ENCODE assay signal across 22 mouse cellular contexts in genomic region chr16:45224431-45225008, GRCm38 (mm10). TPM values are rescaled to one million over a fixed set of nuclear protein-coding genes. Genes with fewer than 3 reads are reported as not detected.
DNase-seq lines count a peak whose midpoint lies in the region; ATAC-seq and TF ChIP-seq lines count a peak whose summit lies in the region.
"Had no signal": no experiment of that assay in that cellular context is flagged by ENCODE, and none has a peak within 500 bp of the region (broad histone marks: within the 10 kb centered on the region; RNA-seq: fewer than 3 reads in every experiment).

No protein-coding gene starts in this region.

- no peak for ATAC-seq in forebrain, embryonic 14.5 days
- ATAC-seq in inflammation-experienced regulatory T-cells, adult 6 months = peak; percentile 52

- no peak for DNase-seq in forebrain, embryonic 10.5 days (ENCODE audit: extremely low spot score, low spot score)
- no peak for DNase-seq in forebrain, embryonic 14.5 days (ENCODE audit: low spot score)
- DNase-seq in 416B (ENCODE audit: low read depth) (peak; percentile 66), ES-E14 (ENCODE audit: low read depth, low spot score) (peak; percentile 2)
- no peak for DNase-seq in layer of hippocampus, adult 9-10 months (ENCODE audit: low spot score)
- DNase-seq in adrenal gland, adult 18-20 months (ENCODE audit: low spot score in 2 of 2) = no peak
- DNase-seq in kidney, postnatal 14 days = no peak
- DNase-seq: adrenal gland, postnatal 14 days; cerebellum, adult 2 months; gastrocnemius, postnatal 10 days; heart, postnatal 10 days; kidney, adult 2 months; layer of hippocampus, postnatal 36 days; liver; right cerebral cortex, adult 18-20 months had no signal

- WGBS in forebrain, embryonic 10.5 days = 66% methylated on average over 4 of the region's 4 CpGs
- 63% methylated on average over 4 of the region's 4 CpGs for WGBS in forebrain, embryonic 14.5 days

- H3K27ac ChIP-seq in forebrain, embryonic 10.5 days = 0 out of 2 replicates have a peak overlapping the region, but pooled peaks have one; percentile 15
- no peak overlapping the region for H3K27ac ChIP-seq in forebrain, embryonic 14.5 days (ENCODE audit: low read depth, low read length)
- no peak overlapping the region for H3K27ac ChIP-seq in ES-E14 (ENCODE audit: insufficient read depth, low read depth, low read length, poor library complexity, severe bottlenecking)
- H3K27ac ChIP-seq: embryonic facial prominence, embryonic 15.5 days; hindbrain, embryonic 15.5 days; lung, embryonic 15.5 days; macrophage; midbrain, embryonic 13.5 days had no signal

- in situ Hi-C loops in ES-E14 (cut with MboI; ENCODE audit: low sequenced_read_pairs in 2 of 2, unreplicated experiment in 2 of 2) = no loop called here

- peaks cover 10% of the 10 kb centered on the region for H3K4me1 ChIP-seq in forebrain, embryonic 10.5 days
- H3K4me1 ChIP-seq in forebrain, embryonic 14.5 days (ENCODE audit: control insufficient read depth, insufficient read depth, low read length) = no peaks in the 10 kb centered on the region
- H3K4me1 ChIP-seq in ES-E14 (ENCODE audit: control insufficient read depth in 2 of 2, insufficient read depth in 2 of 2, low read length in 2 of 2, poor library complexity in 1 of 2) = peaks cover 0 to 4% of the 10 kb centered on the region in 2 experiments; a peak in 2 of 4 replicates
- H3K4me1 ChIP-seq: embryonic facial prominence, embryonic 15.5 days; hindbrain, embryonic 15.5 days; lung, embryonic 15.5 days had no signal

- H3K9ac ChIP-seq in forebrain, embryonic 14.5 days (ENCODE audit: low read length) = no peak overlapping the region
- no peak overlapping the region for H3K9ac ChIP-seq in ES-E14 (ENCODE audit: insufficient read depth, low read depth, low read length, poor library complexity, severe bottlenecking)
- H3K9ac ChIP-seq: embryonic facial prominence, embryonic 15.5 days; hindbrain, embryonic 15.5 days; lung, embryonic 15.5 days; midbrain, embryonic 13.5 days had no signal

- no peak overlapping the region for H3K4me3 ChIP-seq in forebrain, embryonic 10.5 days
- no peak overlapping the region for H3K4me3 ChIP-seq in forebrain, embryonic 14.5 days (ENCODE audit: low read depth, low read length)
- no peak overlapping the region for H3K4me3 ChIP-seq in ES-E14 (ENCODE audit: insufficient read depth in 1 of 2, low read depth in 1 of 2, low read length in 2 of 2, poor library complexity in 1 of 2, severe bottlenecking in 1 of 2)
- H3K4me3 ChIP-seq: embryonic facial prominence, embryonic 15.5 days; hindbrain, embryonic 15.5 days; lung, embryonic 15.5 days; midbrain, embryonic 13.5 days had no signal

- H3K36me3 ChIP-seq in forebrain, embryonic 10.5 days (replicated peaks) = no peaks in the 10 kb centered on the region
- no peaks in the 10 kb centered on the region for H3K36me3 ChIP-seq in forebrain, embryonic 14.5 days (ENCODE audit: control insufficient read depth, insufficient read depth, low read length)
- H3K36me3 ChIP-seq in ES-E14 (ENCODE audit: control insufficient read depth, insufficient read depth, low read length, poor library complexity, severe bottlenecking) = no peaks in the 10 kb centered on the region
- H3K36me3 ChIP-seq: embryonic facial prominence, embryonic 15.5 days; hindbrain, embryonic 15.5 days; lung, embryonic 15.5 days; midbrain, embryonic 13.5 days had no signal

- H3K9me3 ChIP-seq in forebrain, embryonic 10.5 days = no peaks in the 10 kb centered on the region
- H3K9me3 ChIP-seq in forebrain, embryonic 14.5 days (replicated peaks; ENCODE audit: control insufficient read depth, low read length) = no peaks in the 10 kb centered on the region
- H3K9me3 ChIP-seq in ES-E14 (ENCODE audit: control insufficient read depth, insufficient read depth, low read depth, low read length) = no peaks in the 10 kb centered on the region
- H3K9me3 ChIP-seq: embryonic facial prominence, embryonic 15.5 days; hindbrain, embryonic 15.5 days; lung, embryonic 15.5 days; midbrain, embryonic 13.5 days had no signal

- H3K27me3 ChIP-seq in forebrain, embryonic 10.5 days (ENCODE audit: poor library complexity, severe bottlenecking) = no peaks in the 10 kb centered on the region
- no peaks in the 10 kb centered on the region for H3K27me3 ChIP-seq in forebrain, embryonic 14.5 days (replicated peaks; ENCODE audit: control insufficient read depth, insufficient read depth, low read length)
- H3K27me3 ChIP-seq: embryonic facial prominence, embryonic 15.5 days; hindbrain, embryonic 15.5 days; lung, embryonic 15.5 days; midbrain, embryonic 13.5 days had no signal

- no peak overlapping the region for H3K4me2 ChIP-seq in forebrain, embryonic 14.5 days (ENCODE audit: low read length)
- H3K4me2 ChIP-seq: embryonic facial prominence, embryonic 15.5 days; hindbrain, embryonic 15.5 days; lung, embryonic 15.5 days; midbrain, embryonic 13.5 days had no signal

TF ChIP-seq in ES-E14, 5 proteins besides CTCF, POLR2A, EP300 and RAD21:
- TF ChIP-seq ZC3H11A (IDR thresholded peaks at IDR 0.05; ENCODE audit: borderline replicate concordance, low read depth, low read length) (no peak), MAFK (IDR thresholded peaks at IDR 0.05; ENCODE audit: insufficient read depth, low read depth, low read length) (no peak), CHD2 (IDR thresholded peaks at IDR 0.05; ENCODE audit: low read depth, low read length) (no peak), HCFC1 (IDR thresholded peaks at IDR 0.05; ENCODE audit: borderline replicate concordance, insufficient read depth, low read length) (no peak), ZNF384 (IDR thresholded peaks at IDR 0.05; ENCODE audit: low read depth, low read length) (no peak)

RNA-seq across cellular contexts. Expression of gene Btla, which starts 0.4 kb away (rescaled TPM):
- 0.11 and 0.30 TPM in 2 replicates for polyA plus RNA-seq in forebrain, embryonic 10.5 days (2016; fragmentation: Nextera tagmentation; extraction: Ambion mirVana)
- 0.09 and 0.13 TPM in 2 replicates for polyA plus RNA-seq in forebrain, embryonic 14.5 days (2014; fragmentation: Nextera tagmentation; extraction: Ambion mirVana)
- 0.21 and 1.1 TPM in 2 replicates for total RNA-seq in ES-E14 (2012; rRNA removed)
- 10 to 100 TPM; 56.8 to 63.2 (median 60.4) TPM for polyA plus RNA-seq in inflammation-experienced regulatory T-cells, adult 6 months (2017; shearing (Covaris generic))
- total RNA-seq in adrenal gland, adult 18-20 months (2021) = 1 to 10 TPM in 1 of 2 experiments, under 1 TPM in 1; 0.33 to 1.1 TPM
- total RNA-seq: MEL had no signal

Comparison
In these comparisons a context has a peak if more than half of its experiments do, and no peak if none do; other contexts are left out.
1. DNase-seq: peak in 416B (single experiment) and ES-E14 (single experiment); none in forebrain, embryonic 10.5 days (single experiment), forebrain, embryonic 14.5 days (single experiment), layer of hippocampus, adult 9-10 months (single experiment), adrenal gland, adult 18-20 months (0 of 2) and kidney, postnatal 14 days (single experiment).
2. RNA of gene Btla, which starts 0.4 kb away (polyA plus RNA-seq): 56.8 to 63.2 TPM in inflammation-experienced regulatory T-cells, adult 6 months; 0.11 to 0.30 TPM in forebrain, embryonic 10.5 days and 0.09 to 0.13 TPM in forebrain, embryonic 14.5 days; every median in the first group is over 10 times any median in the second.